Mouse (Mus musculus): ENCODE results near the gene Mrpl47. TPM values are rescaled to one million over a fixed set of nuclear protein-coding genes. Genes with fewer than 3 reads are reported as not detected.

The Mrpl47 gene
- polyA plus RNA-seq, 1 experiment, result 3.0 TPM

- Histone ChIP-seq H3K4me3 (ENCODE audit: control insufficient read depth, insufficient read depth, low read length) (no peak overlapping the region), H3K4me1 (replicated peaks; ENCODE audit: control insufficient read depth, insufficient read depth, low read length) (no peaks in the 10 kb centered on the region), H3K27ac (ENCODE audit: control insufficient read depth, insufficient read depth, low read length) (no peak overlapping the region), H3K36me3 (ENCODE audit: control insufficient read depth, insufficient read depth, low read length) (no peaks in the 10 kb centered on the region), H3K27me3 (ENCODE audit: control insufficient read depth, insufficient read depth, low read length) (no peaks in the 10 kb centered on the region)
- no peak for DNase-seq
- 90% methylated on average over 3 of the region's 3 CpGs for WGBS
- TF ChIP-seq CTCF (IDR thresholded peaks at IDR 0.05; ENCODE audit: borderline replicate concordance, control insufficient read depth, extremely low read depth, insufficient read depth, low read length, poor library complexity), result no peak
- no peak for TF ChIP-seq POLR2A (IDR thresholded peaks at IDR 0.05; ENCODE audit: control insufficient read depth, extremely low read depth, insufficient read depth, low read length, poor library complexity)
These were observed 47.4 kb downstream of the Mrpl47 start for GRCm38 (mm10) chr3:32690008-32690407.

GRCm38 (mm10) chr3:32689567-32689999 is 47.8 kb downstream of the Mrpl47 start:
- Histone ChIP-seq H3K4me1 (replicated peaks; ENCODE audit: control insufficient read depth, insufficient read depth, low read length) (no peaks in the 10 kb centered on the region), H3K27me3 (ENCODE audit: control insufficient read depth, insufficient read depth, low read length) (no peaks in the 10 kb centered on the region), H3K36me3 (ENCODE audit: control insufficient read depth, insufficient read depth, low read length) (no peaks in the 10 kb centered on the region), H3K27ac (ENCODE audit: control insufficient read depth, insufficient read depth, low read length) (no peak overlapping the region), H3K4me3 (ENCODE audit: control insufficient read depth, insufficient read depth, low read length) (no peak overlapping the region)
- TF ChIP-seq POLR2A (IDR thresholded peaks at IDR 0.05; ENCODE audit: control insufficient read depth, extremely low read depth, insufficient read depth, low read length, poor library complexity) (no peak), CTCF (IDR thresholded peaks at IDR 0.05; ENCODE audit: borderline replicate concordance, control insufficient read depth, extremely low read depth, insufficient read depth, low read length, poor library complexity) (no peak)
- 93% methylated on average over 9 of the region's 9 CpGs for WGBS
- no peak for DNase-seq

- TF ChIP-seq CTCF (IDR thresholded peaks at IDR 0.05; ENCODE audit: borderline replicate concordance, control insufficient read depth, extremely low read depth, insufficient read depth, low read length, poor library complexity) (no peak), POLR2A (IDR thresholded peaks at IDR 0.05; ENCODE audit: control insufficient read depth, extremely low read depth, insufficient read depth, low read length, poor library complexity) (no peak)
- Histone ChIP-seq H3K4me1 (replicated peaks; ENCODE audit: control insufficient read depth, insufficient read depth, low read length) (no peaks in the 10 kb centered on the region), H3K27ac (ENCODE audit: control insufficient read depth, insufficient read depth, low read length) (no peak overlapping the region), H3K4me3 (ENCODE audit: control insufficient read depth, insufficient read depth, low read length) (no peak overlapping the region), H3K36me3 (ENCODE audit: control insufficient read depth, insufficient read depth, low read length) (no peaks in the 10 kb centered on the region), H3K27me3 (ENCODE audit: control insufficient read depth, insufficient read depth, low read length) (no peaks in the 10 kb centered on the region)
- DNase-seq, result no peak
- WGBS, result 75% methylated on average over 4 of the region's 4 CpGs
These were observed 50.2 kb downstream of the Mrpl47 start for GRCm38 (mm10) chr3:32687156-32687555.

GRCm38 (mm10) chr3:32686537-32686936 is 50.9 kb downstream of the Mrpl47 start:
- 84% methylated on average over 1 of the region's 1 CpGs for WGBS

GRCm38 (mm10) chr3:32684631-32685030 is 52.8 kb downstream of the Mrpl47 start:
- H3K27ac ChIP-seq (ENCODE audit: control insufficient read depth, insufficient read depth, low read length), result no peak overlapping the region
- TF ChIP-seq CTCF (IDR thresholded peaks at IDR 0.05; ENCODE audit: borderline replicate concordance, control insufficient read depth, extremely low read depth, insufficient read depth, low read length, poor library complexity) (no peak), POLR2A (IDR thresholded peaks at IDR 0.05; ENCODE audit: control insufficient read depth, extremely low read depth, insufficient read depth, low read length, poor library complexity) (no peak)
- H3K4me1 ChIP-seq (replicated peaks; ENCODE audit: control insufficient read depth, insufficient read depth, low read length), result no peaks in the 10 kb centered on the region
- no peak overlapping the region for H3K4me3 ChIP-seq (ENCODE audit: control insufficient read depth, insufficient read depth, low read length)
- H3K27me3 ChIP-seq (ENCODE audit: control insufficient read depth, insufficient read depth, low read length), result no peaks in the 10 kb centered on the region
- no peak for DNase-seq
- 84% methylated on average over 3 of the region's 3 CpGs for WGBS
- no peaks in the 10 kb centered on the region for H3K36me3 ChIP-seq (ENCODE audit: control insufficient read depth, insufficient read depth, low read length)

More at GRCm38 (mm10) chr3:32686537-32686936, 50.9 kb downstream of the Mrpl47 start:
- H3K27ac ChIP-seq (ENCODE audit: control insufficient read depth, insufficient read depth, low read length), result no peak overlapping the region
- no peaks in the 10 kb centered on the region for H3K27me3 ChIP-seq (ENCODE audit: control insufficient read depth, insufficient read depth, low read length)
- TF ChIP-seq POLR2A (IDR thresholded peaks at IDR 0.05; ENCODE audit: control insufficient read depth, extremely low read depth, insufficient read depth, low read length, poor library complexity), result no peak
- no peak for TF ChIP-seq CTCF (IDR thresholded peaks at IDR 0.05; ENCODE audit: borderline replicate concordance, control insufficient read depth, extremely low read depth, insufficient read depth, low read length, poor library complexity)
- no peak overlapping the region for H3K4me3 ChIP-seq (ENCODE audit: control insufficient read depth, insufficient read depth, low read length)
- DNase-seq, result no peak
- no peaks in the 10 kb centered on the region for H3K4me1 ChIP-seq (replicated peaks; ENCODE audit: control insufficient read depth, insufficient read depth, low read length)
- H3K36me3 ChIP-seq (ENCODE audit: control insufficient read depth, insufficient read depth, low read length), result no peaks in the 10 kb centered on the region

GRCm38 (mm10) chr3:32682910-32683531 is 54.4 kb downstream of the Mrpl47 start:
- no peak for TF ChIP-seq POLR2A (IDR thresholded peaks at IDR 0.05; ENCODE audit: control insufficient read depth, extremely low read depth, insufficient read depth, low read length, poor library complexity)
- TF ChIP-seq CTCF (IDR thresholded peaks at IDR 0.05; ENCODE audit: borderline replicate concordance, control insufficient read depth, extremely low read depth, insufficient read depth, low read length, poor library complexity), result no peak
- Histone ChIP-seq H3K4me1 (replicated peaks; ENCODE audit: control insufficient read depth, insufficient read depth, low read length) (no peaks in the 10 kb centered on the region), H3K27ac (ENCODE audit: control insufficient read depth, insufficient read depth, low read length) (no peak overlapping the region), H3K4me3 (ENCODE audit: control insufficient read depth, insufficient read depth, low read length) (no peak overlapping the region), H3K27me3 (ENCODE audit: control insufficient read depth, insufficient read depth, low read length) (no peaks in the 10 kb centered on the region), H3K36me3 (ENCODE audit: control insufficient read depth, insufficient read depth, low read length) (no peaks in the 10 kb centered on the region)
- DNase-seq, result no peak
- 83% methylated on average over 12 of the region's 12 CpGs for WGBS
